Mouse (Mus musculus) G1E (cell line): ENCODE results near the gene Ndufs5. TPM values are rescaled to one million over a fixed set of nuclear protein-coding genes. Genes with fewer than 3 reads are reported as not detected.

Experiments
- ATAC-seq: 2 replicates; pipeline ENCODE4 v1.8.0; 2016; ENCODE audit warnings: mild to moderate bottlenecking; ENCODE audit not compliant: insufficient number of reproducible peaks, poor library complexity, low FRiP score, severe bottlenecking; ENCODE audit errors: extremely low read depth
- DNase-seq: peaks from one replicate; pipeline ENCODE4 v3.0.0; 2012; ENCODE audit warnings: low spot score
- H3K27me3 ChIP-seq: 2 replicates; pipeline ENCODE4 v1.6.1; 2012; ENCODE audit warnings: mild to moderate bottlenecking, low read length, inconsistent platforms; ENCODE audit not compliant: insufficient read depth
- H3K36me3 ChIP-seq: replicated peaks from 2 replicates; pipeline ENCODE3; 2012; ENCODE audit warnings: mild to moderate bottlenecking, inconsistent platforms
- H3K4me1 ChIP-seq: 2 replicates; pipeline ENCODE4 v1.6.1; 2012; ENCODE audit warnings: low read depth, low read length, inconsistent platforms, mixed read lengths; ENCODE audit not compliant: insufficient read depth
- H3K4me3 ChIP-seq: 2 replicates; pipeline ENCODE4 v1.5.1; 2012; ENCODE audit warnings: low read depth, mild to moderate bottlenecking, inconsistent platforms, low read length, moderate library complexity, mixed read lengths
- H3K9me3 ChIP-seq: replicated peaks from 2 replicates; pipeline ENCODE4 v1.6.1; 2012; ENCODE audit warnings: inconsistent platforms
- CTCF ChIP-seq: IDR thresholded peaks from 2 replicates; pipeline ENCODE4 v1.5.1; 2012; ENCODE audit warnings: low read depth, low read length, inconsistent platforms, mixed read lengths
- GATA1 ChIP-seq: IDR thresholded peaks from 2 replicates; pipeline ENCODE4 v1.6.1; 2012; ENCODE audit warnings: borderline replicate concordance, low read length, inconsistent platforms, mixed read lengths
- GATA2 ChIP-seq: IDR thresholded peaks from 2 replicates; pipeline ENCODE4 v1.6.1; 2012; ENCODE audit warnings: low read depth, low read length, inconsistent platforms, borderline replicate concordance
- POLR2AphosphoS5 ChIP-seq: IDR thresholded peaks from 2 replicates; pipeline ENCODE4 v1.6.1; 2012; ENCODE audit warnings: low read depth, low read length, inconsistent platforms; ENCODE audit not compliant: insufficient replicate concordance
- TAL1 ChIP-seq: conservative IDR thresholded peaks from 2 replicates; pipeline ENCODE4 v1.6.1; 2012; ENCODE audit warnings: low read depth, low read length, inconsistent platforms, mixed read lengths
- polyA plus RNA-seq: library from polyadenylated mRNA; stranded (reverse); fragments of >175 nt; gene quantifications from 2 replicates; pipeline ENCODE4 v1.2.3, GENCODE M21; 2012
- total RNA-seq, 2 experiments: library from RNA; stranded (forward) in 1 of 2; stranded (reverse) in 1 of 2; fragments of 200-1000 nt in 1 of 2; fragments of >200 nt in 1 of 2; fragmentation: Nextera tagmentation in 1 of 2; gene quantifications; 2 replicates each; pipeline ENCODE4 v1.2.3; 2014 to 2017

Gene Ndufs5
- total and polyA plus RNA-seq, 3 experiments, result 6.6 to 87.6 (median 74.9) TPM

GRCm38 (mm10) chr4:123749484-123750130 is 31.6 kb upstream of the Ndufs5 start:
- H3K4me3 ChIP-seq, result peak overlapping the region; percentile 87
- no peaks in the 10 kb centered on the region for H3K9me3 ChIP-seq
- peaks cover 14% of the 10 kb centered on the region for H3K27me3 ChIP-seq
- peaks cover 40% of the 10 kb centered on the region for H3K4me1 ChIP-seq
- no peak for TF ChIP-seq TAL1
- TF ChIP-seq GATA1, result no peak
- no peak for TF ChIP-seq GATA2
- TF ChIP-seq CTCF, result no peak
- no peak for TF ChIP-seq POLR2AphosphoS5
- ATAC-seq (no peak), DNase-seq (peak; percentile 42)
- H3K36me3 ChIP-seq, result peaks cover 30% of the 10 kb centered on the region

DNA sequence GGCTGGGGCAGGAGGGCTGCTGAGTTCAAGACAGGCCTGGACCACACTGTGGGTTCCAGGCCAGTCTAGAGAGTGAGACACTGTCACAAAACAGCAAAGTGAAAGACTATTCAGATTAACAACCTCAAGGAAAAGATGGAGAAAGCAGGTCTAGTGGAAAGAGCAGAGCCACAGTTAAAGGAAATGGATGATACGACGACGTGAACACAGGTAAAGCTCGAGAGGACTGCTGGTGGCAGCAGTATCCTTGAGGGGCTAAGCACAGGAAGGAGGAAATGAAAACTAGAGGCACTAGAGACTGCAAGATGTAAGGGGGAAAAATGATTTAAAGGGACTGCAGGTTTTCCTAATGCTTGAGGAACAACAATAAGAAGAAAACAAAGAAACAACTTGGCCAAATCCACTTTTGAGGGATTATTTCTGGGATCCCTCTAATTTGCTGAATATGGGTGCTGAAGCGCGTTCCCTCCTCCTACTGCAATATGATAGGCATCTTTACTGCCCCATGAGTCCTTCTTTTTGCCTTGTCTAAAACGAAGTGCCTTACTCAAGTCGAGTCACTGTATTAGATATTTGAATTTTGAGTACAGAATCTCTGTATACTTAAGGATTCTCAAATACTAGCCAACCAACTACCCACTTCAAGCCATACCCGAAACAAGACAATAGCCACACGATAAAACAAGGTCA is 30.9 kb upstream of the Ndufs5 start:
- Histone ChIP-seq H3K4me1 (peaks cover 42% of the 10 kb centered on the region), H3K9me3 (no peaks in the 10 kb centered on the region), H3K36me3 (peaks cover 36% of the 10 kb centered on the region), H3K27me3 (peaks cover 10% of the 10 kb centered on the region), H3K4me3 (peak overlapping the region; percentile 87)
- no peak for ATAC-seq
- no peak for TF ChIP-seq GATA2
- no peak for TF ChIP-seq GATA1
- no peak for TF ChIP-seq POLR2AphosphoS5
- no peak for TF ChIP-seq TAL1
- TF ChIP-seq CTCF, result no peak
- peak; percentile 6 for DNase-seq

DNA sequence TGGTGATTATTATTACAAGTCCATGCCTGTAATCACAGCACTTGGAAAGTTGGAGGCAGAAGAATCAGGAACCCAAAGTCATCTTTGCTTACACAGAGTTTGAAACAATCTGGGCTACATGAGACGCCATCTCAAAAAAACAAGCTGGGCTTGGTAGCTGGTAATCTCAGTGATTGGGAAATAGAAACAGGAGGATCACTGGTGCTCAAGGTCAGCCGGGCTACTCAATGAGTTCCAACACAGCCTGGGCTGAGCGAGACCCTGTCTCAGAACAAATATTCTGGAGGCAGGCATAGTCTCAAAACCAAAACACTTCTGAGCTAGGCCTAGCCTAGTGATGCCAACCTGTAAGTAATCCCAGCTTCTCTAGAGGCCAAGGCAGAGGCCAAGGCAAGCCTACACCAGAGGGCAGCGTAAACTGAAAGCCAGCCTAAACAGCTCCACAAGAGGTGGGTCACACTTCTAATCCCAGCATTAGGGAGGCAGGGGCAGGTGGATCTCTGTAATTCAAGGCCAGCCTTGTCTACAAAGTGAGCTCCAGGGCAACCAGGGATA is 27.3 kb upstream of the Ndufs5 start:
- H3K36me3 ChIP-seq, result peaks cover 68% of the 10 kb centered on the region
- no peak overlapping the region for H3K4me3 ChIP-seq
- peaks cover 35% of the 10 kb centered on the region for H3K4me1 ChIP-seq
- TF ChIP-seq CTCF (no peak), GATA2 (no peak), TAL1 (no peak)
- no peaks in the 10 kb centered on the region for H3K9me3 ChIP-seq
- DNase-seq, result no peak
- no peak for ATAC-seq
- no peaks in the 10 kb centered on the region for H3K27me3 ChIP-seq

GRCm38 (mm10) chr4:123742891-123743290 is 24.9 kb upstream of the Ndufs5 start:
- H3K36me3 ChIP-seq, result peaks cover 88% of the 10 kb centered on the region
- H3K9me3 ChIP-seq, result no peaks in the 10 kb centered on the region
- ATAC-seq (no peak), DNase-seq (no peak)
- TF ChIP-seq CTCF, result no peak
- no peak for TF ChIP-seq GATA2
- TF ChIP-seq TAL1, result no peak
- no peak for TF ChIP-seq GATA1
- no peak for TF ChIP-seq POLR2AphosphoS5
- no peaks in the 10 kb centered on the region for H3K27me3 ChIP-seq
- H3K4me1 ChIP-seq, result peaks cover 21% of the 10 kb centered on the region; the same call in 1 of the 2 replicates
- H3K4me3 ChIP-seq, result no peak overlapping the region

DNA sequence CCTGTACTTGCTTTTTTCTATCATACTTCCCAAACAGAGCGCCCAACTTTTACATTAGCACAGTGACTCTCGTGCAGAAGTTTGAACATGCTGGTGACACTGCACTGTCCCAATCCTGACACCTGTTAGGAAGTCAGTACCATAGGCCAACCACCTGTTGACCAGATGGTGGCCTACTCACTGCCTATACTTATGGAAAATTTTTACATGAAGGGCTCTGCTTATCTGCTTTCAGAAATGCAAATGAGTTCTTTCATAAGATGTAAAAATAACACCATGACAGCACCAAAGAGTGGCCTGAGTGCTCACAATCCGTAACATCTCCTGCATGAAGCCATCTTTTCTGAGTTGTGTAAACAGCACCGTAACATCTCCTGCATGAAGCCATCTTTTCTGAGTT is 20.7 kb upstream of the Ndufs5 start:
- TF ChIP-seq GATA1, result no peak
- TF ChIP-seq GATA2, result no peak
- TF ChIP-seq POLR2AphosphoS5, result no peak
- no peak for TF ChIP-seq CTCF
- no peak for TF ChIP-seq TAL1
- Histone ChIP-seq H3K4me1 (peaks cover 10% of the 10 kb centered on the region; the same call in 1 of the 2 replicates), H3K9me3 (no peaks in the 10 kb centered on the region), H3K27me3 (no peaks in the 10 kb centered on the region), H3K36me3 (peaks cover 79% of the 10 kb centered on the region), H3K4me3 (no peak overlapping the region)
- DNase-seq (no peak), ATAC-seq (no peak)

- Histone ChIP-seq H3K4me3 (no peak overlapping the region), H3K27me3 (no peaks in the 10 kb centered on the region), H3K9me3 (no peaks in the 10 kb centered on the region), H3K4me1 (peaks cover 9% of the 10 kb centered on the region), H3K36me3 (peaks cover 61% of the 10 kb centered on the region)
- TF ChIP-seq TAL1 (no peak), POLR2AphosphoS5 (no peak), GATA2 (no peak), GATA1 (no peak), CTCF (no peak)
- peak; percentile 8; the same call in 1 of the 2 replicates for ATAC-seq
- DNase-seq, result no peak
These were observed 15.5 kb upstream of the Ndufs5 start for GRCm38 (mm10) chr4:123733532-123733931.
